Mouse (Mus musculus) kidney, embryonic 14.5 days (tissue): ENCODE data around the gene Rln3. TPM values are rescaled to one million over a fixed set of nuclear protein-coding genes. Genes with fewer than 3 reads are reported as not detected.

Experiments
- ATAC-seq: fragments of 200-750 bp; cut with Nextera tagmentation; 2 replicates; pipeline ENCODE4 v1.8.0; 2017; ENCODE audit warnings: moderate number of reproducible peaks, mild to moderate bottlenecking, moderate TSS enrichment, moderate library complexity; ENCODE audit not compliant: low FRiP score, low TSS enrichment
- H3K27ac ChIP-seq: fragments of 300-500 bp; sonication (generic); 2 replicates; pipeline ENCODE4 v1.5.1; 2014; ENCODE audit warnings: low read depth, mild to moderate bottlenecking, low read length, moderate library complexity, mixed read lengths
- H3K27me3 ChIP-seq: fragments of 300-500 bp; sonication (generic); 2 replicates; pipeline ENCODE4 v1.6.1; 2014; ENCODE audit warnings: mild to moderate bottlenecking, low read length; ENCODE audit not compliant: control insufficient read depth, insufficient read depth
- H3K36me3 ChIP-seq: fragments of 300-500 bp; sonication (generic); 2 replicates; pipeline ENCODE4 v1.6.1; 2014; ENCODE audit warnings: low read length, mixed read lengths; ENCODE audit not compliant: control insufficient read depth, insufficient read depth
- H3K4me1 ChIP-seq: fragments of 300-500 bp; sonication (generic); 2 replicates; pipeline ENCODE4 v1.6.1; 2014; ENCODE audit warnings: low read length, mixed read lengths; ENCODE audit not compliant: control insufficient read depth, insufficient read depth
- H3K4me2 ChIP-seq: fragments of 300-500 bp; sonication (generic); replicated peaks from 2 replicates; pipeline ENCODE4 v1.6.1; 2014; ENCODE audit warnings: low read depth, mild to moderate bottlenecking, low read length
- H3K4me3 ChIP-seq: fragments of 300-500 bp; sonication (generic); 2 replicates; pipeline ENCODE4 v1.5.1; 2014; ENCODE audit warnings: mild to moderate bottlenecking, low read length
- H3K9ac ChIP-seq: fragments of 300-500 bp; sonication (generic); 2 replicates; pipeline ENCODE4 v1.6.1; 2014; ENCODE audit warnings: low read depth, mild to moderate bottlenecking, low read length, moderate library complexity
- H3K9me3 ChIP-seq: fragments of 300-500 bp; sonication (generic); 2 replicates; pipeline ENCODE4 v1.6.1; 2016; ENCODE audit warnings: low read length; ENCODE audit not compliant: control insufficient read depth
- WGBS: fragments of 180-500 bp; shearing (Covaris S2); extraction: QIAGEN DNeasy Blood & Tissue Kit; methylation state at CpG from one replicate; pipeline ENCODE4 v1.1.7; 2014; 5-methylcytosine and 5-hydroxymethylcytosine counted together
- polyA plus RNA-seq: library from polyadenylated mRNA; unstranded; fragments of >200 nt; fragmentation: Nextera tagmentation; extraction: Ambion mirVana; gene quantifications from 2 replicates; pipeline ENCODE4 v1.2.1, GENCODE M21; 2014

Rln3 gene
- polyA plus RNA-seq, 1 experiment from 2014 or later: not detected

- no peak overlapping the region for H3K27ac ChIP-seq
- WGBS: 59% methylated on average over 5 of the region's 5 CpGs
- peaks cover 10% of the 10 kb centered on the region for H3K27me3 ChIP-seq
- no peak overlapping the region for H3K9ac ChIP-seq
- no peak overlapping the region for H3K4me2 ChIP-seq
- no peak for ATAC-seq
- H3K4me1 ChIP-seq: 0 out of 2 replicates have a peak, but pooled peaks cover 7% of the 10 kb centered on the region
- no peaks in the 10 kb centered on the region for H3K36me3 ChIP-seq
- no peaks in the 10 kb centered on the region for H3K9me3 ChIP-seq
- no peak overlapping the region for H3K4me3 ChIP-seq
Observed at GRCm38 (mm10) chr8:84038015-84038414, 6.8 kb downstream of the Rln3 start.

- no peak for ATAC-seq
- Histone ChIP-seq H3K4me3 (no peak overlapping the region), H3K4me2 (no peak overlapping the region), H3K27ac (no peak overlapping the region), H3K9ac (no peak overlapping the region), H3K27me3 (no peaks in the 10 kb centered on the region), H3K36me3 (no peaks in the 10 kb centered on the region; the same call in 1 of the 2 replicates), H3K4me1 (no peaks in the 10 kb centered on the region), H3K9me3 (no peaks in the 10 kb centered on the region)
- 70% methylated on average over 4 of the region's 4 CpGs for WGBS
Observed at GRCm38 (mm10) chr8:84032777-84033176, 12.0 kb downstream of the Rln3 start.

- ATAC-seq: no peak
- H3K4me1 ChIP-seq: peaks cover 13% of the 10 kb centered on the region
- H3K4me2 ChIP-seq: no peak overlapping the region
- WGBS: 91% methylated on average over 5 of the region's 5 CpGs
- H3K4me3 ChIP-seq: no peak overlapping the region
- H3K36me3 ChIP-seq: no peaks in the 10 kb centered on the region; the same call in 1 of the 2 replicates
- H3K27ac ChIP-seq: no peak overlapping the region
- H3K9ac ChIP-seq: no peak overlapping the region
- H3K27me3 ChIP-seq: peaks cover 5% of the 10 kb centered on the region
- no peaks in the 10 kb centered on the region for H3K9me3 ChIP-seq
Observed at GRCm38 (mm10) chr8:84029272-84029671, 15.5 kb downstream of the Rln3 start.

GRCm38 (mm10) chr8:84027449-84027848, 17.4 kb downstream of the Rln3 start:
- Histone ChIP-seq H3K4me2 (no peak overlapping the region), H3K36me3 (no peaks in the 10 kb centered on the region; the same call in 1 of the 2 replicates), H3K9me3 (no peaks in the 10 kb centered on the region), H3K9ac (no peak overlapping the region; the same call in 1 of the 2 replicates), H3K4me1 (peaks cover 31% of the 10 kb centered on the region), H3K4me3 (no peak overlapping the region), H3K27ac (no peak overlapping the region), H3K27me3 (peaks cover 5% of the 10 kb centered on the region)
- no peak for ATAC-seq
- whole genome bisulfite sequencing: 20% methylated on average over 10 of the region's 10 CpGs

- no peaks in the 10 kb centered on the region for H3K9me3 ChIP-seq
- peaks cover 5% of the 10 kb centered on the region for H3K27me3 ChIP-seq
- H3K36me3 ChIP-seq: no peaks in the 10 kb centered on the region; the same call in 1 of the 2 replicates
- peaks cover 45% of the 10 kb centered on the region for H3K4me1 ChIP-seq
- peak overlapping the region; percentile 52 for H3K4me3 ChIP-seq
- peak; percentile 61 for ATAC-seq
- under 1% methylated on average over 41 of the region's 41 CpGs for WGBS
- peak overlapping the region; percentile 81 for H3K4me2 ChIP-seq
- H3K9ac ChIP-seq: peak overlapping the region; percentile 52
- no peak overlapping the region for H3K27ac ChIP-seq
Observed at GRCm38 (mm10) chr8:84025863-84026262, 18.9 kb downstream of the Rln3 start.

GRCm38 (mm10) chr8:84024171-84024570, 20.6 kb downstream of the Rln3 start:
- Histone ChIP-seq H3K4me3 (no peak overlapping the region), H3K9me3 (no peaks in the 10 kb centered on the region), H3K27me3 (peaks cover 5% of the 10 kb centered on the region), H3K4me2 (peak overlapping the region; percentile 13; the same call in 1 of the 2 replicates), H3K27ac (no peak overlapping the region), H3K36me3 (no peaks in the 10 kb centered on the region; the same call in 1 of the 2 replicates), H3K9ac (no peak overlapping the region), H3K4me1 (peaks cover 45% of the 10 kb centered on the region)
- no peak for ATAC-seq
- 15% methylated on average over 10 of the region's 10 CpGs for WGBS

GRCm38 (mm10) chr8:84023631-84024030, 21.2 kb downstream of the Rln3 start:
- Histone ChIP-seq H3K4me1 (peaks cover 45% of the 10 kb centered on the region), H3K27me3 (peaks cover 5% of the 10 kb centered on the region), H3K9ac (no peak overlapping the region), H3K27ac (no peak overlapping the region), H3K4me2 (peak overlapping the region; percentile 19; the same call in 1 of the 2 replicates), H3K9me3 (no peaks in the 10 kb centered on the region), H3K4me3 (no peak overlapping the region), H3K36me3 (no peaks in the 10 kb centered on the region; the same call in 1 of the 2 replicates)
- ATAC-seq: no peak
- WGBS: 24% methylated on average over 1 of the region's 1 CpGs

GRCm38 (mm10) chr8:84023085-84023484, 21.7 kb downstream of the Rln3 start:
- peak overlapping the region; percentile 41 for H3K4me2 ChIP-seq
- peaks cover 5% of the 10 kb centered on the region for H3K27me3 ChIP-seq
- 8% methylated on average over 5 of the region's 5 CpGs for WGBS
- H3K4me3 ChIP-seq: no peak overlapping the region
- H3K9me3 ChIP-seq: no peaks in the 10 kb centered on the region
- no peak overlapping the region for H3K27ac ChIP-seq
- H3K36me3 ChIP-seq: no peaks in the 10 kb centered on the region
- no peak overlapping the region for H3K9ac ChIP-seq
- ATAC-seq: no peak
- peaks cover 45% of the 10 kb centered on the region for H3K4me1 ChIP-seq

- no peaks in the 10 kb centered on the region for H3K9me3 ChIP-seq
- peak overlapping the region; percentile 23 for H3K4me3 ChIP-seq
- H3K27ac ChIP-seq: peak overlapping the region; percentile 78
- H3K4me1 ChIP-seq: peaks cover 44% of the 10 kb centered on the region
- no peaks in the 10 kb centered on the region for H3K36me3 ChIP-seq
- peak overlapping the region; percentile 41 for H3K4me2 ChIP-seq
- 32% methylated on average over 12 of the region's 12 CpGs for whole genome bisulfite sequencing
- no peak; the same call in 1 of the 2 replicates for ATAC-seq
- H3K27me3 ChIP-seq: peaks cover 1% of the 10 kb centered on the region
- peak overlapping the region; percentile 44 for H3K9ac ChIP-seq
Observed at GRCm38 (mm10) chr8:84021569-84021968, 23.2 kb downstream of the Rln3 start.
